Mouse (Mus musculus): ENCODE measurements around the gene Efhb. TPM values are rescaled to one million over a fixed set of nuclear protein-coding genes. Genes with fewer than 3 reads are reported as not detected.

Efhb gene
- total RNA-seq, 1 experiment, result 0.40 TPM

DNA sequence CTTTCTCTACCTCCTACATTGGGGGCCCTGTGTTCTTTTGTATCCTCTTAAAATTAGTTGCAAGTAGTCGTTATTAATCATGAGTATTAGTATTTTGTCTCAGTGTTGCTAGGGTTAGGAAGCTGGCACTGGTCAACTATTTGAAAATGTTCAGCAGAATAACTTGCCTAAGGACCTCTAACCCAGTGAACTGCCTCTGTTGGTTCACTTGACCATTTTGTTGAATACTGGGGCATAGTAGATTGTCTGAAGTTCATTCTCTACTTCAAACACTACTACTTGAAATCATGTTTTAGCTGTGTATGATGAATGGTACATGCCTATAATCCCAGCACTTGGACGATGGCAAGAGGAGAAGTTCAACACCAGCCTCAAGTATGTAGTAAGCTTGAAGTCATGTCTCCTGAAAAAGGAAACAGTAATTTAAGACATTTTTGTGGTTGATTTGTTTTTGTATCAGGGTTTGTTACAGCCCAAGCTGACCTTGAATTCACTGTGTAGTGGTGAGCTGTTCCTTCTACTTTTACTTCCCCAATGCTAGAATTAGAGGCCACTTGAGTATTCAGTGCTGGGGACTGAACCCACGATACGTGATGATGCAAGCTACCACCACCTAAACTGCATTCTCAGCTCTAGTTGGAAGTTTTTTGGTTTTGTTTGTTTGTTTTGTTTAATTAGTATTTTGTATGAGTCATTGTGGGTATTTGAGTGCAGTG lies 25.3 kb upstream of the Efhb start:
- H3K36me3 ChIP-seq (ENCODE audit: control insufficient read depth, insufficient read depth, low read length, poor library complexity, severe bottlenecking), result peaks cover 5% of the 10 kb centered on the region
- in situ Hi-C loops (cut with MboI; ENCODE audit: low sequenced_read_pairs in 2 of 2, unreplicated experiment in 2 of 2), result no loop called here
- no peak for DNase-seq (ENCODE audit: low read depth, low spot score)
- H3K4me3 ChIP-seq (ENCODE audit: insufficient read depth in 1 of 2, low read depth in 1 of 2, low read length in 2 of 2, poor library complexity in 1 of 2, severe bottlenecking in 1 of 2), result no peak overlapping the region
- no peak overlapping the region for H3K9ac ChIP-seq (ENCODE audit: insufficient read depth, low read depth, low read length, poor library complexity, severe bottlenecking)
- H3K27ac ChIP-seq (ENCODE audit: insufficient read depth, low read depth, low read length, poor library complexity, severe bottlenecking), result no peak overlapping the region
- TF ChIP-seq CHD2 (IDR thresholded peaks at IDR 0.05; ENCODE audit: low read depth, low read length), result no peak
- no peak for TF ChIP-seq HCFC1 (IDR thresholded peaks at IDR 0.05; ENCODE audit: borderline replicate concordance, insufficient read depth, low read length)
- no peak for TF ChIP-seq ZNF384 (IDR thresholded peaks at IDR 0.05; ENCODE audit: low read depth, low read length)
- TF ChIP-seq ZC3H11A (IDR thresholded peaks at IDR 0.05; ENCODE audit: borderline replicate concordance, low read depth, low read length), result no peak
- no peak for TF ChIP-seq MAFK (IDR thresholded peaks at IDR 0.05; ENCODE audit: insufficient read depth, low read depth, low read length)
- no peaks in the 10 kb centered on the region for H3K9me3 ChIP-seq (ENCODE audit: control insufficient read depth, insufficient read depth, low read depth, low read length)
- H3K4me1 ChIP-seq (ENCODE audit: control insufficient read depth in 2 of 2, insufficient read depth in 2 of 2, low read length in 2 of 2, poor library complexity in 1 of 2), result no peaks in the 10 kb centered on the region

DNA sequence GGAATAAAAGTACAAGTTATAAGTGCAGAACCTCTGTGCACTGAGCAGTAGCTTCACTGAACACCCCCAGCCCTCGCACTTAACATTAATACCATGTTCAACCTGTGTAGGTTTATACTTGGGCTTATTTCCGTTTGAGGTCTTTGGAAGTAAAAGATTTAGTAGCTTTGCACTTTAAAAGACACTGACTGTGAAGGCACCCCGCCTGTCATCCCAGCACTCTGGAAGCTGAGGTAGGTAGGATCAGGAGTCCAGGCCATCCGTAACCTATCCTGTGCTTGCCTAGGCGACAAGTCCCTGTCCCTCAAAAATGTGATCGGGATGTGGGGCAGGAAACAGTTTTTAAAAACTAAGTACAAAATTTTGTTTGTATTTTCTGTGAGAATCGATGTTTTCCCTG lies 17.3 kb upstream of the Efhb start:
- H3K4me3 ChIP-seq (ENCODE audit: insufficient read depth in 1 of 2, low read depth in 1 of 2, low read length in 2 of 2, poor library complexity in 1 of 2, severe bottlenecking in 1 of 2), result peak overlapping the region; percentile 80 to 81
- no peak for DNase-seq (ENCODE audit: low read depth, low spot score)
- peak overlapping the region; percentile 98; the same call in 1 of the 2 replicates for H3K9ac ChIP-seq (ENCODE audit: insufficient read depth, low read depth, low read length, poor library complexity, severe bottlenecking)
- peaks cover 2% of the 10 kb centered on the region; the same call in 1 of the 2 replicates for H3K36me3 ChIP-seq (ENCODE audit: control insufficient read depth, insufficient read depth, low read length, poor library complexity, severe bottlenecking)
- H3K27ac ChIP-seq (ENCODE audit: insufficient read depth, low read depth, low read length, poor library complexity, severe bottlenecking), result no peak overlapping the region
- in situ Hi-C loops (cut with MboI; ENCODE audit: low sequenced_read_pairs in 2 of 2, unreplicated experiment in 2 of 2), result no loop called here
- TF ChIP-seq MAFK (IDR thresholded peaks at IDR 0.05; ENCODE audit: insufficient read depth, low read depth, low read length), result no peak
- no peak for TF ChIP-seq CHD2 (IDR thresholded peaks at IDR 0.05; ENCODE audit: low read depth, low read length)
- no peak for TF ChIP-seq ZC3H11A (IDR thresholded peaks at IDR 0.05; ENCODE audit: borderline replicate concordance, low read depth, low read length)
- H3K4me1 ChIP-seq (ENCODE audit: control insufficient read depth in 2 of 2, insufficient read depth in 2 of 2, low read length in 2 of 2, poor library complexity in 1 of 2), result peaks cover 8 to 11% of the 10 kb centered on the region in 2 experiments; a peak in 3 of 4 replicates
- H3K9me3 ChIP-seq (ENCODE audit: control insufficient read depth, insufficient read depth, low read depth, low read length), result no peaks in the 10 kb centered on the region

DNA sequence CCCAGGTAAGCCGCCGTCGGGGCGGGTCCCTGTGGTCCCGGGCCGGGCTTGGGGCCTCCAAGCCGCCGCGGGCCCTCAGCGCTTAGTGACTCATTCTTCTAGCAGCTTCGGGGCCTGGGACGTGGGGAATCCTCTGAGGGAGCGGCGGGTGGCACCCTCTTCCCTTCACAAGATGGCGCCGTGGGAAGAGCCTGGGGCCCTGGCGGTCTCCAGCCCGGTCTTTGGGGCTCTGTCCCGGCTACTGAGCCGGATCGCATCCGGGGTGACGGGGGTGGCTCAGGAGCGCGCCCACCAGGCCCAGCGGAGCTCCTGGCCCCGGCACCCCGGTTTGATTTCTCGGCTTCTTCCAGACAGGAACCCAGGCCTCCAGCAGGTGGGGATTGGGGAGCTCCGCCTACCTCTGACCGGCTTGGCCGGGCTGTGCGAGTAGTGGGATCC lies 16.5 kb upstream of the Efhb start:
- Histone ChIP-seq H3K9ac (ENCODE audit: insufficient read depth, low read depth, low read length, poor library complexity, severe bottlenecking) (peak overlapping the region; percentile 98), H3K4me3 (ENCODE audit: insufficient read depth in 1 of 2, low read depth in 1 of 2, low read length in 2 of 2, poor library complexity in 1 of 2, severe bottlenecking in 1 of 2) (peak overlapping the region; percentile 80 to 81), H3K4me1 (ENCODE audit: control insufficient read depth in 2 of 2, insufficient read depth in 2 of 2, low read length in 2 of 2, poor library complexity in 1 of 2) (peaks cover 8 to 11% of the 10 kb centered on the region in 2 experiments; a peak in 3 of 4 replicates), H3K9me3 (ENCODE audit: control insufficient read depth, insufficient read depth, low read depth, low read length) (no peaks in the 10 kb centered on the region), H3K36me3 (ENCODE audit: control insufficient read depth, insufficient read depth, low read length, poor library complexity, severe bottlenecking) (no peaks in the 10 kb centered on the region; the same call in 1 of the 2 replicates), H3K27ac (ENCODE audit: insufficient read depth, low read depth, low read length, poor library complexity, severe bottlenecking) (peak overlapping the region; percentile 97)
- DNase-seq (ENCODE audit: low read depth, low spot score), result peak; percentile 35
- in situ Hi-C loops (cut with MboI; ENCODE audit: low sequenced_read_pairs in 2 of 2, unreplicated experiment in 2 of 2), result no loop called here
- no peak for TF ChIP-seq CHD2 (IDR thresholded peaks at IDR 0.05; ENCODE audit: low read depth, low read length)
- TF ChIP-seq ZC3H11A (IDR thresholded peaks at IDR 0.05; ENCODE audit: borderline replicate concordance, low read depth, low read length), result no peak
- TF ChIP-seq ZNF384 (IDR thresholded peaks at IDR 0.05; ENCODE audit: low read depth, low read length), result no peak
- TF ChIP-seq MAFK (IDR thresholded peaks at IDR 0.05; ENCODE audit: insufficient read depth, low read depth, low read length), result no peak
- no peak for TF ChIP-seq HCFC1 (IDR thresholded peaks at IDR 0.05; ENCODE audit: borderline replicate concordance, insufficient read depth, low read length)

DNA sequence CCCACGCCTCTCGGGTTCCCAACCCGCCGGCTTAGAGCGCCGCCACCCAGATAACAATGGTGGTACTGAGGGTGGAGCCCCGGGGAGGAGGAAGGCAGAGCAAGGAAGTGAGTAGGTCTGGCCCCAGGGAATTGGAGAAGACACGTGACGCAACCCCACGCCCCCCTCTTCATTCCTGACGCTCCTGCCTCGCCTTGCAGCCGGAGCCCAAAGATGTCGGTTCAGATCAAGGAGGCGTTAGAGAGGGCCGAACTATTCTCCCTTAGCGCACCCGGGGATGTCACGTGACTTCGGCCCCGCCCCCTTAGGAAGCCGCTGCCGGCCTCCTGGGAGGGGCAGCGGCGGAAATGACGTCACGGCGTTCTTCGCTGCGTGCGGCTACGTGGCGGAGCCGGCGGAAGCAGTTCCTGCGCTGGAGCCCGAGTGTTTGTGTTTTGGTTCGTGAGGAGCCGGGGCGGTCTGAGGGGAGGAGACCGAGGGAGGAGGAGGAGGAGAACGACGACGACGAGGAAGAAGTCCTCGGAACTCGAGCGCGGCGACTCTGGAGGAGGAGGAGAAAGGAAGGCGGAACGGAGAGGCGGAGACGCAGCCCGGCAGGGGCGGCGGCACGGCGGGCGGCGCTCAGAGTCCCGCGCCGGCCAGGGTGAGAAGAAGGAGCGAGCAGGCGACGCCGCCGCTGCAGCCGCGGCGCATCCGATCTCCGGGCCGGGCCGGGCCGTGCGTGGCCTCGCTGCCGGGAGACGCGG lies 15.9 kb upstream of the Efhb start, which contains the start of gene Rab5a:
Rab5a (plus strand) TSS at position 377 of the 746 bp plus-strand sequence.
- H3K4me1 ChIP-seq (ENCODE audit: control insufficient read depth in 2 of 2, insufficient read depth in 2 of 2, low read length in 2 of 2, poor library complexity in 1 of 2), result peaks cover 8 to 11% of the 10 kb centered on the region in 2 experiments; a peak in 3 of 4 replicates
- peak within 1 kb of the TSS; percentile 88 to 94 for H3K4me3 ChIP-seq (ENCODE audit: insufficient read depth in 1 of 2, low read depth in 1 of 2, low read length in 2 of 2, poor library complexity in 1 of 2, severe bottlenecking in 1 of 2)
- TF ChIP-seq ZNF384 (IDR thresholded peaks at IDR 0.05; ENCODE audit: low read depth, low read length), result no peak
- 0 out of 2 replicates have a peak, but pooled peaks have one; percentile 37 for TF ChIP-seq HCFC1 (IDR thresholded peaks at IDR 0.05; ENCODE audit: borderline replicate concordance, insufficient read depth, low read length)
- H3K9ac ChIP-seq (ENCODE audit: insufficient read depth, low read depth, low read length, poor library complexity, severe bottlenecking), result peak within 1 kb of the TSS; percentile 98
- DNase-seq (ENCODE audit: low read depth, low spot score), result peak; percentile 99
- in situ Hi-C loops (cut with MboI; ENCODE audit: low sequenced_read_pairs in 2 of 2, unreplicated experiment in 2 of 2), result no loop called here
- H3K27ac ChIP-seq (ENCODE audit: insufficient read depth, low read depth, low read length, poor library complexity, severe bottlenecking), result peak within 1 kb of the TSS; percentile 97
- no peaks in the 10 kb centered on the region for H3K9me3 ChIP-seq (ENCODE audit: control insufficient read depth, insufficient read depth, low read depth, low read length)
- H3K36me3 ChIP-seq (ENCODE audit: control insufficient read depth, insufficient read depth, low read length, poor library complexity, severe bottlenecking), result no peaks in the 10 kb centered on the region
